Mouse (Mus musculus): ENCODE measurements at regions not wholly inside any gene's neighbourhood (a gene's known extent, or its start where the extent isn't known, plus 50 kb on each side); places are given as distances from the start of the nearest gene placed in this dataset.
A peak's percentile ranks its signal among the peaks of the same experiment; 100 is the strongest.

GRCm38 (mm10) chr13:101555371-101555874 lies 212.6 kb downstream of the Pik3r1 start:
- no peak for DNase-seq (ENCODE audit: extremely low spot score)

GRCm38 (mm10) chr13:101553131-101553549 lies 214.9 kb downstream of the Pik3r1 start:
- DNase-seq (ENCODE audit: extremely low spot score) = no peak

- no peak for DNase-seq (ENCODE audit: extremely low spot score)
Observed at GRCm38 (mm10) chr13:101552451-101552850, 215.6 kb downstream of the Pik3r1 start.

GRCm38 (mm10) chr13:101551068-101551467 lies 216.9 kb downstream of the Pik3r1 start:
- DNase-seq (ENCODE audit: extremely low spot score) = no peak

- no peak for DNase-seq (ENCODE audit: extremely low spot score)
Observed at GRCm38 (mm10) chr13:101550526-101550925, 217.5 kb downstream of the Pik3r1 start.

- DNase-seq (ENCODE audit: extremely low spot score) = no peak
Observed at GRCm38 (mm10) chr13:101547887-101548286, 220.1 kb downstream of the Pik3r1 start.

- no peak for DNase-seq (ENCODE audit: extremely low spot score)
Observed at GRCm38 (mm10) chr13:101547365-101547764, 220.7 kb downstream of the Pik3r1 start.

- DNase-seq (ENCODE audit: extremely low spot score) = no peak
Observed at GRCm38 (mm10) chr13:101545344-101546181, 222.5 kb downstream of the Pik3r1 start.

- DNase-seq (ENCODE audit: extremely low spot score) = no peak
Observed at GRCm38 (mm10) chr13:101540391-101541191, 227.4 kb downstream of the Pik3r1 start.

- DNase-seq (ENCODE audit: extremely low spot score) = no peak
Observed at GRCm38 (mm10) chr13:101538110-101538509, 229.9 kb downstream of the Pik3r1 start.

- no peak for DNase-seq (ENCODE audit: extremely low spot score)
Observed at GRCm38 (mm10) chr13:101536019-101536418, 232.0 kb downstream of the Pik3r1 start.

- no peak for DNase-seq (ENCODE audit: extremely low spot score)
Observed at GRCm38 (mm10) chr13:101535331-101535866, 232.6 kb downstream of the Pik3r1 start.

- DNase-seq (ENCODE audit: extremely low spot score) = no peak
Observed at GRCm38 (mm10) chr13:101534490-101534889, 233.5 kb downstream of the Pik3r1 start.

- DNase-seq (ENCODE audit: extremely low spot score) = no peak
Observed at GRCm38 (mm10) chr13:101532913-101533312, 235.1 kb downstream of the Pik3r1 start.

- no peak for DNase-seq (ENCODE audit: extremely low spot score)
Observed at GRCm38 (mm10) chr13:101527691-101528090, 240.3 kb downstream of the Pik3r1 start.

GRCm38 (mm10) chr13:101524781-101525180 lies 243.2 kb downstream of the Pik3r1 start:
- DNase-seq (ENCODE audit: extremely low spot score) = no peak

GRCm38 (mm10) chr13:101524223-101524622 lies 243.8 kb downstream of the Pik3r1 start:
- no peak for DNase-seq (ENCODE audit: extremely low spot score)

GRCm38 (mm10) chr13:101523492-101523891 lies 244.5 kb downstream of the Pik3r1 start:
- DNase-seq (ENCODE audit: extremely low spot score) = no peak

- DNase-seq (ENCODE audit: extremely low spot score) = no peak
Observed at GRCm38 (mm10) chr13:101522597-101522996, 245.4 kb downstream of the Pik3r1 start.

GRCm38 (mm10) chr13:101513354-101513753 lies 254.7 kb downstream of the Pik3r1 start:
- no peak for DNase-seq (ENCODE audit: extremely low spot score)

GRCm38 (mm10) chr13:101509946-101510345 lies 258.1 kb downstream of the Pik3r1 start:
- peak; percentile 32 for DNase-seq (ENCODE audit: extremely low spot score)

GRCm38 (mm10) chr13:101508331-101508730 lies 259.7 kb downstream of the Pik3r1 start:
- DNase-seq (ENCODE audit: extremely low spot score) = no peak
